Mouse (Mus musculus) G1E-ER4 (cell line): ENCODE results near the gene Nek7. TPM values are rescaled to one million over a fixed set of nuclear protein-coding genes. Genes with fewer than 3 reads are reported as not detected.

ENCODE experiments used
- GATA1 ChIP-seq: IDR thresholded peaks from one replicate; pipeline ENCODE4 v1.8.0; 2012; ENCODE audit warnings: low read length, inconsistent platforms
- polyA plus RNA-seq: library from polyadenylated mRNA; stranded (reverse); fragments of >175 nt; gene quantifications from 2 replicates; pipeline ENCODE4 v1.2.3, GENCODE M21; 2012

Nek7 gene
- polyA plus RNA-seq, 1 experiment: 20.6 TPM

GRCm38 (mm10) chr1:138589126-138589525 is 30.8 kb downstream of the Nek7 start:
- TF ChIP-seq GATA1: no peak

GRCm38 (mm10) chr1:138587812-138588211 is 32.1 kb downstream of the Nek7 start:
- TF ChIP-seq GATA1: no peak

GRCm38 (mm10) chr1:138586891-138587290 is 33.0 kb downstream of the Nek7 start:
- no peak for TF ChIP-seq GATA1

GRCm38 (mm10) chr1:138584423-138585013 is 35.4 kb downstream of the Nek7 start:
- TF ChIP-seq GATA1: no peak

- no peak for TF ChIP-seq GATA1
Measured at GRCm38 (mm10) chr1:138582225-138582624, 37.7 kb downstream of the Nek7 start.

- TF ChIP-seq GATA1: no peak
Measured at GRCm38 (mm10) chr1:138579822-138580492, 40.0 kb downstream of the Nek7 start.

GRCm38 (mm10) chr1:138579207-138579606 is 40.7 kb downstream of the Nek7 start:
- TF ChIP-seq GATA1: no peak

GRCm38 (mm10) chr1:138576803-138577202 is 43.1 kb downstream of the Nek7 start:
- TF ChIP-seq GATA1: no peak

GRCm38 (mm10) chr1:138576066-138576697 is 43.8 kb downstream of the Nek7 start:
- no peak for TF ChIP-seq GATA1

- TF ChIP-seq GATA1: no peak
Measured at GRCm38 (mm10) chr1:138575629-138576028, 44.3 kb downstream of the Nek7 start.

GRCm38 (mm10) chr1:138571565-138572361 is 48.2 kb downstream of the Nek7 start:
- no peak for TF ChIP-seq GATA1

GRCm38 (mm10) chr1:138571038-138571441 is 48.9 kb downstream of the Nek7 start:
- TF ChIP-seq GATA1: no peak

GRCm38 (mm10) chr1:138568434-138569232 is 51.3 kb downstream of the Nek7 start:
- no peak for TF ChIP-seq GATA1

- TF ChIP-seq GATA1: no peak
Measured at GRCm38 (mm10) chr1:138567946-138568345, 52.0 kb downstream of the Nek7 start.

GRCm38 (mm10) chr1:138564677-138565076 is 55.3 kb downstream of the Nek7 start:
- no peak for TF ChIP-seq GATA1
